Mouse (Mus musculus) heart, embryonic 11.5 days (tissue): ENCODE results near the gene Mapkapk5. TPM values are rescaled to one million over a fixed set of nuclear protein-coding genes. Genes with fewer than 3 reads are reported as not detected.
"Not testable (repeated sequence)": the region's sequence is repeated elsewhere in the genome, so short reads cannot be mapped to it uniquely, and the experiment has no call there.

ENCODE experiments used
- ATAC-seq: fragments of 200-750 bp; cut with Nextera tagmentation; replicated peaks from 2 replicates; pipeline ENCODE4 v1.8.0; 2017; ENCODE audit warnings: moderate library complexity; ENCODE audit not compliant: insufficient number of reproducible peaks, low FRiP score, low TSS enrichment
- H3K27ac ChIP-seq: fragments of 300-500 bp; sonication (generic); 2 replicates; pipeline ENCODE4 v1.5.1; 2014; ENCODE audit warnings: mild to moderate bottlenecking, low read depth, low read length
- H3K27me3 ChIP-seq: fragments of 300-500 bp; sonication (generic); 2 replicates; pipeline ENCODE4 v1.6.1; 2014; ENCODE audit warnings: mild to moderate bottlenecking, low read length, mixed read lengths; ENCODE audit not compliant: control insufficient read depth, insufficient read depth
- H3K36me3 ChIP-seq: fragments of 300-500 bp; sonication (generic); 2 replicates; pipeline ENCODE4 v1.6.1; 2014; ENCODE audit warnings: mild to moderate bottlenecking, low read length, moderate library complexity, mixed read lengths; ENCODE audit not compliant: control insufficient read depth, insufficient read depth
- H3K4me1 ChIP-seq: fragments of 300-500 bp; sonication (generic); 2 replicates; pipeline ENCODE4 v1.6.1; 2014; ENCODE audit warnings: low read length; ENCODE audit not compliant: control insufficient read depth, insufficient read depth
- H3K4me2 ChIP-seq: fragments of 300-500 bp; sonication (generic); 2 replicates; pipeline ENCODE4 v1.6.1; 2014; ENCODE audit warnings: mild to moderate bottlenecking, moderate library complexity
- H3K4me3 ChIP-seq: fragments of 300-500 bp; sonication (generic); 2 replicates; pipeline ENCODE4 v1.5.1; 2014; ENCODE audit warnings: low read depth, low read length
- H3K9ac ChIP-seq: fragments of 300-500 bp; sonication (generic); 2 replicates; pipeline ENCODE4 v1.6.1; 2014; ENCODE audit warnings: mild to moderate bottlenecking, low read depth, low read length, moderate library complexity
- H3K9me3 ChIP-seq: fragments of 300-500 bp; sonication (generic); replicated peaks from 2 replicates; pipeline ENCODE4 v1.6.1; 2016; ENCODE audit warnings: low read length; ENCODE audit not compliant: control insufficient read depth
- WGBS: fragments of 180-500 bp; shearing (Covaris S2); extraction: QIAGEN DNeasy Blood & Tissue Kit; methylation state at CpG from one replicate; pipeline ENCODE4 v1.1.7; 2014; ENCODE audit not compliant: insufficient replicate concordance; 5-methylcytosine and 5-hydroxymethylcytosine counted together
- polyA plus RNA-seq: library from polyadenylated mRNA; unstranded; fragments of >200 nt; fragmentation: Nextera tagmentation; extraction: Ambion mirVana; gene quantifications from 2 replicates; pipeline ENCODE4 v1.2.1, GENCODE M21; 2014

The Mapkapk5 gene
- polyA plus RNA-seq, 1 experiment from 2014 or later = 45.7 TPM

DNA sequence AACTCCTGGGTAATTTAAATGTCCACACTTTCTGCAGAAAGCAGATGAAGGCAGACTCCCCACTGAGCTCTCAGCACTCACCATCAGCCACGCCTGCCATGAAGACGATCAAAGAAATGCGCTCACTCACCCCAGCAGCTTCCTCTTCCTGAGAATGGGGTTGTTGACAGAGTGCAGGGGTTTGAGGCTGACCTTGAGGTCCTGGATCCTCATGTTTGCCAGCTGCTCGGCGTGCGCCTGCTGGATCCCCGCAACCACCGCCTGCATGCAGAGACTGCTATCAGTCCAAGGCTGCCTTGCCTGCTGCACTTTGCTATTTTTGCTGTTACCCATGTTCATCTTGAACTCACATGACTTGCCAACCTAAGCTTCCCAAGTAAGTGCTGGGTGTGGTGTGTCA, 18.7 kb downstream of the Mapkapk5 start:
- WGBS = 74% methylated on average over 8 of the region's 8 CpGs

GRCm38 (mm10) chr5:121526526-121526925, 19.2 kb downstream of the Mapkapk5 start:
- H3K27me3 ChIP-seq = no peaks in the 10 kb centered on the region
- peaks cover 51% of the 10 kb centered on the region for H3K36me3 ChIP-seq
- no peak for ATAC-seq
- no peak overlapping the region for H3K9ac ChIP-seq
- no peaks in the 10 kb centered on the region for H3K4me1 ChIP-seq
- H3K27ac ChIP-seq = no peak overlapping the region
- no peak overlapping the region for H3K4me3 ChIP-seq
- no peaks in the 10 kb centered on the region for H3K9me3 ChIP-seq
- 87% methylated on average over 7 of the region's 7 CpGs for WGBS
- no peak overlapping the region for H3K4me2 ChIP-seq

More for the DNA sequence above, 18.7 kb downstream of the Mapkapk5 start:
- H3K27me3 ChIP-seq = no peaks in the 10 kb centered on the region
- H3K9me3 ChIP-seq = no peaks in the 10 kb centered on the region
- no peak overlapping the region for H3K4me2 ChIP-seq
- H3K4me1 ChIP-seq = no peaks in the 10 kb centered on the region
- H3K27ac ChIP-seq = no peak overlapping the region
- no peak for ATAC-seq
- H3K36me3 ChIP-seq = peaks cover 50% of the 10 kb centered on the region
- H3K9ac ChIP-seq = no peak overlapping the region
- H3K4me3 ChIP-seq = no peak overlapping the region

GRCm38 (mm10) chr5:121525774-121526450, 19.8 kb downstream of the Mapkapk5 start:
- Histone ChIP-seq H3K36me3 (peaks cover 50% of the 10 kb centered on the region), H3K9me3 (no peaks in the 10 kb centered on the region), H3K4me2 (no peak overlapping the region), H3K4me1 (no peaks in the 10 kb centered on the region), H3K27me3 (no peaks in the 10 kb centered on the region), H3K4me3 (no peak overlapping the region), H3K9ac (no peak overlapping the region), H3K27ac (no peak overlapping the region)
- WGBS = 73% methylated on average over 14 of the region's 14 CpGs
- ATAC-seq = no peak

DNA sequence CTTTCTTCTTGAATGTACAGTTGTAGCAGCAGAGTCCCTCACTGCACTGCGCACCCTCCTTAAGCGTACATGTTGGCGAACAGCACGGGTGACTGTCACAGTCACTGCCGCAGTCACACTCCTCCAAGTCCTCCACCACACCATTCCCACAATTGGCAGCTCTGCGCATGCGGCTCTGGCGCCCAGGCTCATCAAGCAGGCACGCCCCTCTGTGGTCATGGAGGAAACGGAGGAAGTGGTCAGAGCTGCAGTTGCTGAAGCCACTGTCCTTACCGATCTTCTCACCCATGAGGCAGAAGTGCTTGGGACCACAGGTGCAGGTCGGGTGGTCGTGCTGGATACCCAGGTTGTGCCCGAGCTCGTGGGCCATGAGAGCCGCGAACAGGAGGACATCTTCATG, 25.9 kb downstream of the Mapkapk5 start:
- not testable (repeated sequence) for H3K9ac ChIP-seq, H3K27me3 ChIP-seq, H3K9me3 ChIP-seq, ATAC-seq, H3K4me1 ChIP-seq, H3K27ac ChIP-seq, H3K4me3 ChIP-seq, H3K4me2 ChIP-seq
- 84% methylated on average over 11 of the region's 17 CpGs for WGBS
- peaks cover 18% of the 10 kb centered on the region for H3K36me3 ChIP-seq

DNA sequence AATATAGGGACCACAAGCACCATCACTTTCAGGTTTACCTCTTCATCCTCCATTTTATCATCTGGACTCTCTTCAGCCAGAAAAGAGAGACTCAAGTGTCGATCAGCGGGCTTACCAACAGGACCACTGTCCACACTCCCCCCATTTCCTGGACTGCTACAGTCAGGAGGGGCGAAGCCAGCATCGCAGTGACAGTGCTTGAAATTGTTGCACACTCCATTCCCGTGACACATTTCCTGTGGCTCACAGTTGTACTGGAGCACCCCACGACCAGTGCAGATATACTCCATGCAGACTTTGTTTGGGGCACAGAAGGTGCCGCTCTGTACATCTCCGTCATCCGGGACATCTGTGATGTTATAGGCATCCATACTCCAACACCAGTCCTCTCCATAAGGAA, 26.7 kb downstream of the Mapkapk5 start:
- 88% methylated on average over 9 of the region's 9 CpGs for WGBS
- ATAC-seq = no peak
- H3K27ac ChIP-seq = no peak overlapping the region

DNA sequence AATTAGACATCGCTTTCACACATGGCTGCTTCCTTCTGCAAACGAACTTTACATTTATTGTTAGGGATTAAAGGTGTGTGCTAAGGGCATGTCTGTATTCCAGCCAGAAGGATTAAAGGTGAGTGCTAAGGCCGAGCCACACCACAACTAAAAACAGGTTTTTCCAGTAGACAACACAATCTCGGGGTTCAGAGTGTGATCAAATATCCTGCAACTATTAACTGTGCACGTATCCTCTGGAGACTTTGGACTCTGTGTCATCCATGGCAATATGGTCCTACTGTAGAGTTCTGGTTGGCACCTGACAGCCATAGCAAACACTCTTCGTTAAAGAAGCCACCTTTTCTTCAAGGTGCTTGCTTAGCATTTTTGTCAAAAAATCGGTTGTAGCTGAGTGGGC, 35.7 kb downstream of the Mapkapk5 start:
- Histone ChIP-seq H3K9ac (no peak overlapping the region), H3K4me1 (no peaks in the 10 kb centered on the region), H3K36me3 (no peaks in the 10 kb centered on the region), H3K4me3 (no peak overlapping the region), H3K9me3 (no peaks in the 10 kb centered on the region), H3K27ac (no peak overlapping the region), H3K27me3 (no peaks in the 10 kb centered on the region), H3K4me2 (no peak overlapping the region)
- no peak for ATAC-seq
- 76% methylated on average over 7 of the region's 7 CpGs for WGBS

More for the DNA sequence above, 26.7 kb downstream of the Mapkapk5 start:
- H3K36me3 ChIP-seq = peaks cover 11% of the 10 kb centered on the region
- no peak overlapping the region for H3K4me3 ChIP-seq
- H3K4me2 ChIP-seq = no peak overlapping the region
- no peak overlapping the region for H3K9ac ChIP-seq
- no peaks in the 10 kb centered on the region for H3K9me3 ChIP-seq
- no peaks in the 10 kb centered on the region for H3K4me1 ChIP-seq
- H3K27me3 ChIP-seq = no peaks in the 10 kb centered on the region

DNA sequence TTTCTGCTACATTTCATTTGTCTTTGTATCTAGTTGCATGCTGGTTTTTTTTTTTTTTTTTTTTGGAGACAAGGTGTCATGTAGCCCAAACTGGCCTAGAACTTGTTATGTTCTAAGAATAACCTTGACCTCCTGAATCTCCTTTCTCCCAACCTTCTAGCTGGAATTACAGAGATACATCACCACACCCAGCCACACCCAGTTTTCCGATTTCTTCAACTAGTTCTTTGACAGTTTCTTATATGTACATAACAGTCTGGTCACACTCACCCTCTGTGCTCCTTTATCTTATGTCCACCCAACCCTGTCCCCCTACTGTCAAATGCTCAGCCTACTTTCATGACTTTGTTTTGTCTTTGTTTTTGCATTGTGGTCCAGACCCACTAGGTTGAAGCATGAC, 38.9 kb downstream of the Mapkapk5 start:
- Histone ChIP-seq H3K9ac (no peak overlapping the region), H3K4me2 (no peak overlapping the region), H3K4me1 (no peaks in the 10 kb centered on the region), H3K9me3 (no peaks in the 10 kb centered on the region), H3K27ac (no peak overlapping the region), H3K4me3 (no peak overlapping the region), H3K36me3 (no peaks in the 10 kb centered on the region), H3K27me3 (no peaks in the 10 kb centered on the region)
- ATAC-seq = no peak
- WGBS = 87% methylated on average over 1 of the region's 1 CpGs

GRCm38 (mm10) chr5:121503231-121503630, 42.5 kb downstream of the Mapkapk5 start, which contains the start of gene Adam1b:
TSS of gene Adam1b (minus strand) at chr5:121503435.
- Histone ChIP-seq H3K4me2 (no peak within 1 kb of the TSS), H3K9me3 (no peaks in the 10 kb centered on the region), H3K36me3 (no peaks in the 10 kb centered on the region), H3K9ac (no peak within 1 kb of the TSS), H3K27ac (no peak within 1 kb of the TSS), H3K4me1 (no peaks in the 10 kb centered on the region), H3K27me3 (no peaks in the 10 kb centered on the region), H3K4me3 (no peak within 1 kb of the TSS)
- WGBS = 78% methylated on average over 3 of the region's 3 CpGs
- ATAC-seq = no peak

GRCm38 (mm10) chr5:121501424-121501996, 44.2 kb downstream of the Mapkapk5 start:
- H3K9me3 ChIP-seq, H3K4me2 ChIP-seq: not testable (repeated sequence)
- WGBS = 67% methylated on average over 10 of the region's 17 CpGs

More at GRCm38 (mm10) chr5:121501424-121501996, 44.2 kb downstream of the Mapkapk5 start:
- ATAC-seq, H3K36me3 ChIP-seq, H3K4me3 ChIP-seq, H3K4me1 ChIP-seq, H3K27ac ChIP-seq, H3K9ac ChIP-seq, H3K27me3 ChIP-seq: not testable (repeated sequence)
